Mouse (Mus musculus) adrenal gland, postnatal 4 days (tissue): Measurements from ENCODE around the gene Pum3. TPM values are rescaled to one million over a fixed set of nuclear protein-coding genes. Genes with fewer than 3 reads are reported as not detected.
"Not testable (repeated sequence)": the region's sequence is repeated elsewhere in the genome, so short reads cannot be mapped to it uniquely, and the experiment has no call there.

Experiments
- DNase-seq, 2 experiments: peaks; one replicate each; pipeline ENCODE4 v3.0.0; 2021 to 2022; ENCODE audit warnings: low spot score in 2 of 2, mixed read lengths in 2 of 2
- total RNA-seq, 2 experiments: library from RNA; stranded (reverse); gene quantifications; 2 replicates each; pipeline ENCODE4 v1.2.3; 2021

Gene Pum3
- total RNA-seq, 2 experiments from 2014 or later: 91.8 to 100 TPM

GRCm38 (mm10) chr19:27395481-27395880 lies 34.1 kb downstream of the Pum3 start:
- no peak for DNase-seq

- DNase-seq: no peak
Measured at GRCm38 (mm10) chr19:27394341-27394990, 35.2 kb downstream of the Pum3 start.

- DNase-seq: no peak
Measured at GRCm38 (mm10) chr19:27392431-27392830, 37.2 kb downstream of the Pum3 start.

GRCm38 (mm10) chr19:27391344-27391743 lies 38.3 kb downstream of the Pum3 start:
- DNase-seq: no peak

GRCm38 (mm10) chr19:27389566-27389965 lies 40.1 kb downstream of the Pum3 start:
- DNase-seq: not testable (repeated sequence)

- DNase-seq: no peak
Measured at GRCm38 (mm10) chr19:27385304-27385703, 44.3 kb downstream of the Pum3 start.

GRCm38 (mm10) chr19:27383266-27383665 lies 46.4 kb downstream of the Pum3 start:
- no peak for DNase-seq

GRCm38 (mm10) chr19:27382131-27382530 lies 47.5 kb downstream of the Pum3 start:
- no peak for DNase-seq

- DNase-seq: no peak
Measured at GRCm38 (mm10) chr19:27379712-27380401, 49.8 kb downstream of the Pum3 start.

DNA sequence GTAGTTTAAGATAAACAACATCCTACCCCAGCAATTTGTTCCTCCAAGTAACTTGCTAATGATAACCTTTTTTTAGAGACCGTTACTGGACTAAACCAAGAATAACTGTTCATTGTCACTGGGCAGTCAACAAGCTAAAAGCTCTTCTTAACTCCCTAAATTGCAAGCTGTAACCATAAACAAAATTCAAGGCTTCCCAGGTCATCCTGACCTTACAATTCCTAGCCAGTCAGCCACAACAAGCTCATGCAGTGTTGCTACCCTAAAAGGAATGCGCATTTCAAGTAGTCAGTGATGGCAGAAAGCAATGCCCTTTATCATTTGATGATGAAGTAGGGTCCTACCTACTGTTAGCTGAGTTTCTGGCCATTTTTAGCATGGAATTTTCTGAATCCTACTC lies 58.8 kb downstream of the Pum3 start:
- DNase-seq: no peak

DNA sequence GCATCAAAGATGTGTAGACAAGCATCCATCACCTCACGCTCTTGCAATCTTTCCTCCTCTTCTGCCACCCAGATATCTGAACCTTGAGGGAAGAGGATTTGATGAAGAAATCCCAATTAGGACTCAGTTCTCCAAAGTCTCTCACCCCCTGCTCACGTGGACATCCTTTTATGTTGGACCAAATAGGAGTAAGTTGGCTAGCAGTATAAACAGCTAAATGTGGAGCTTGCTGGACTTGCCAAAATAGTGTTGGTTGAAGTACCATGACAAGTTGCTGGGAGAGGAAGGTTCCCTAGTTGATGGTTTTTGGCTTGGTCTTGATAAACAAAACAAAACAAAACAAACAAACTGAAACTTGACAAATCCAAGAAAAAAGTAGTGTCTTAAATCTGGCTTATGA lies 59.5 kb downstream of the Pum3 start:
- no peak for DNase-seq

GRCm38 (mm10) chr19:27369461-27370135 lies 60.0 kb downstream of the Pum3 start:
- DNase-seq: no peak

DNA sequence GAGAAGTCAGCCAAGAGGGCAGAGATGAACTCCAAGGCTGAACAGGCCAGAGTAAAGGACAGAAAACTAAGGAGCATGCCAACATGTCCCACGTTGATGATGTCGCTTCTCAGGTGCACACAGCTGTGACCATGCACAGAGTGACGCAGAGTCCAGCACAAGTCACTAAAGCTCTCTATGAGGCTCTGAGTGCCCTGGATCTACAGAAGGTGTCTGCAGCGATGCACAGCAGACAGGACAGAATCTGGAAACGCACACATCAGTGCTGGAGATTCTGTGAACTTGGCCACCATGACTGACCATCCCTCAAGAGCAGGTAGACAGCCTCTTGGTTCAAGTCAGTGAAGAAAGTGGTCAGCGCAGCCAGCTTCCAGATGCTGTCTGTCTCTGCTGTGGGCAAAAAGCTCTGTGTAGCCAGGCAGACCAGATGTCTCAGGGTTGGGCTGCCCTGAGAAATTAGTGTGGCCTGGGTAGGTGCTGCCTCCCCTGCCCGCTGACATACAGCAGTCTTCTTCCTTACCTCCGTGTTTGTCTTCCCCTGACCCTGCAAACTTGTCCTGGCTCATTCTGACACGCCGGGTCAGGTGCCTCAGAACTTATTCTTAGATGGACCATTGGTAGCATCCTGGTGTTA lies 63.4 kb downstream of the Pum3 start:
- no peak for DNase-seq

DNA sequence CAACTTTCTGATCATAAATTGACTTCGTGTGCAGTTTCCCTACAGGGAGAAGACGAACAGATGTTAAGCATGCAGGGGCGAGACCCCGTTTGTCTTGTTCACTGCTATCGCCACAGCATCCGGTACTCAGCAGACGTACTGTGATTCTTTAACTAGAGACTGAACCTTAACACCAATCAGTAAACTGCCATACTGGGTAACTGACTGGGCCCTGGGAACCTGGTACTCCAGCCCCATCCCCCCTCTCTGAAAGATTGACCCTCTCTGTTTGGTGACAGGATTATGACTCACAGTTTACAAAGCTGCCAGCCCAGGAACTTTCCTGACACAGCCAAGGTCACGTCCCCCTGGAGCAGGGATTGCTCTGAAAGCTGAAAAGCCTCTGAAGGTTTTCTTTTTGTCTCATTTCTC lies 65.1 kb downstream of the Pum3 start:
- peak; percentile 6 to 59 for DNase-seq

GRCm38 (mm10) chr19:27363891-27364290 lies 65.7 kb downstream of the Pum3 start:
- no peak for DNase-seq

DNA sequence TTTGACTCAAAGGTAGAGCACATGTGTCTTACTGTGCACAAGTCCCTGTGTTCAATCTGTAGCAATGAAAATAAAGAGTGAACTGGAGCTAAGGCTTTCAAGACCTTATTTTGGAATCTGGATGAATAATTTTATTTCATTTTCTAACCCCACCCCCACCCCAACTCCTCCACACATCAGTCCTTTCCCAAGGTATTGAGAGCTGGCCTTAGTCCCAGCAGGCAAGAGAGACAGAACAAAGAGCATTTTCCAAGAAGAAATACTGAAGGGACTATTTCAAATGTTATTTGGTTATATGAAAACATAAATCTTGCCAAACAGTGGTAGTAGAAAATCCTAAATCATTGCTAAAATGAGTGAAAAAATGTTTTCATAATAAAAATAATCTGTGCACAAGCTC lies 69.2 kb downstream of the Pum3 start:
- DNase-seq: no peak

DNA sequence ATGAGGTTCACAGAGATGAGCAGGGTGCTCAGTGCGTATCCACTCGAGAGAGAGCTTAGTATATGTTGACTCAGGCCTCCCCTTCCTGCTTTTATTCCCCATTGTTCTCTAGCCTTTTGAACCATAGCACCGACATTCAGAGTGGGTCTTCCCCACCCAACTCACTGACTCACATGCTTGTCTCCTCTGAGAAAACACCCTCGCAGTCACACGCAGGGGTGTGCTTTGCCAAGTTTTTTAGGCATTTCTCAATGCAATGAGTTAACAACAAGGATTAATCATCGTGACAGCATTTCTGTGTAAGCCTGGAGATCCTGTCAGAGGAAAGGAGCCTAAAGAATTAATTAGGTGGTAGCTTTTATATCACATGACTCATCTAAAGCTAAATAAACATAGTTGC lies 77.9 kb downstream of the Pum3 start:
- DNase-seq: no peak

GRCm38 (mm10) chr19:27346501-27346900 lies 83.1 kb downstream of the Pum3 start:
- no peak for DNase-seq
